16 mouse cellular contexts compared by ENCODE assay signal in genomic region chr1:81771704-81772103, GRCm38 (mm10).
A peak's percentile ranks its signal among the peaks of the same experiment; 100 is the strongest.
DNase-seq lines count a peak whose midpoint lies in the region; ATAC-seq and TF ChIP-seq lines count a peak whose summit lies in the region.
"Had no signal": no experiment of that assay in that cellular context is flagged by ENCODE, and none has a peak within 500 bp of the region (broad histone marks: within the 10 kb centered on the region; RNA-seq: fewer than 3 reads in every experiment).

No protein-coding gene starts in this region.

- H3K4me2 ChIP-seq in embryonic facial prominence, embryonic 14.5 days (ENCODE audit: low read depth, low read length) = no peak overlapping the region
- no peak overlapping the region for H3K4me2 ChIP-seq in lung, embryonic 14.5 days
- H3K4me2 ChIP-seq: embryonic facial prominence, embryonic 12.5 days; forebrain, embryonic 12.5 days; hindbrain, embryonic 15.5 days had no signal

- no peaks in the 10 kb centered on the region for H3K27me3 ChIP-seq in embryonic facial prominence, embryonic 14.5 days (replicated peaks; ENCODE audit: control insufficient read depth, insufficient read depth, low read length)
- no peaks in the 10 kb centered on the region for H3K27me3 ChIP-seq in embryonic facial prominence, embryonic 10.5 days (replicated peaks; ENCODE audit: low read depth, poor library complexity, severe bottlenecking)
- H3K27me3 ChIP-seq in lung, embryonic 14.5 days (ENCODE audit: insufficient read depth, low read length) = no peaks in the 10 kb centered on the region
- H3K27me3 ChIP-seq: embryonic facial prominence, embryonic 12.5 days; forebrain, embryonic 12.5 days; hindbrain, embryonic 15.5 days had no signal

- no peaks in the 10 kb centered on the region for H3K9me3 ChIP-seq in embryonic facial prominence, embryonic 14.5 days (ENCODE audit: control insufficient read depth, low read length)
- H3K9me3 ChIP-seq in embryonic facial prominence, embryonic 10.5 days = no peaks in the 10 kb centered on the region
- no peaks in the 10 kb centered on the region for H3K9me3 ChIP-seq in lung, embryonic 14.5 days (ENCODE audit: low read depth, low read length)
- H3K9me3 ChIP-seq: embryonic facial prominence, embryonic 12.5 days; forebrain, embryonic 12.5 days; hindbrain, embryonic 15.5 days had no signal

- no peaks in the 10 kb centered on the region for H3K36me3 ChIP-seq in embryonic facial prominence, embryonic 14.5 days (ENCODE audit: control insufficient read depth, insufficient read depth, low read length)
- H3K36me3 ChIP-seq in embryonic facial prominence, embryonic 10.5 days (replicated peaks) = no peaks in the 10 kb centered on the region
- H3K36me3 ChIP-seq in lung, embryonic 14.5 days (ENCODE audit: insufficient read depth) = no peaks in the 10 kb centered on the region
- H3K36me3 ChIP-seq: embryonic facial prominence, embryonic 12.5 days; forebrain, embryonic 12.5 days; hindbrain, embryonic 15.5 days had no signal

- intact Hi-C loops in left cerebral cortex, postnatal 25 days (cut with DNase I) = no loop called here

- no peak for ATAC-seq in embryonic facial prominence, embryonic 14.5 days (ENCODE audit: low read depth)
- ATAC-seq in lung, embryonic 14.5 days (ENCODE audit: insufficient read depth) = no peak

- 84% methylated on average over 3 of the region's 3 CpGs for WGBS in embryonic facial prominence, embryonic 14.5 days
- WGBS in embryonic facial prominence, embryonic 10.5 days = 95% methylated on average over 3 of the region's 3 CpGs
- WGBS in lung, embryonic 14.5 days = 83% methylated on average over 3 of the region's 3 CpGs

- no peak overlapping the region for H3K9ac ChIP-seq in embryonic facial prominence, embryonic 14.5 days (ENCODE audit: low read depth, low read length)
- no peak overlapping the region for H3K9ac ChIP-seq in lung, embryonic 14.5 days
- H3K9ac ChIP-seq: embryonic facial prominence, embryonic 12.5 days; forebrain, embryonic 12.5 days; hindbrain, embryonic 15.5 days; liver, embryonic 14.5 days had no signal

- TF ChIP-seq CTCF in lung, embryonic 14.5 days (IDR thresholded peaks at IDR 0.05; ENCODE audit: low read depth) = no peak

- no peaks in the 10 kb centered on the region for H3K4me1 ChIP-seq in embryonic facial prominence, embryonic 14.5 days (ENCODE audit: control insufficient read depth, insufficient read depth, low read length)
- H3K4me1 ChIP-seq in embryonic facial prominence, embryonic 10.5 days = no peaks in the 10 kb centered on the region
- no peaks in the 10 kb centered on the region for H3K4me1 ChIP-seq in lung, embryonic 14.5 days (ENCODE audit: insufficient read depth)
- H3K4me1 ChIP-seq: embryonic facial prominence, embryonic 12.5 days; forebrain, embryonic 12.5 days; hindbrain, embryonic 15.5 days had no signal

- H3K4me3 ChIP-seq in embryonic facial prominence, embryonic 14.5 days (ENCODE audit: low read depth, low read length) = no peak overlapping the region
- no peak overlapping the region for H3K4me3 ChIP-seq in embryonic facial prominence, embryonic 10.5 days
- H3K4me3 ChIP-seq in lung, embryonic 14.5 days (ENCODE audit: low read depth, low read length) = no peak overlapping the region
- H3K4me3 ChIP-seq: embryonic facial prominence, embryonic 12.5 days; forebrain, embryonic 12.5 days; hindbrain, embryonic 15.5 days had no signal

- no peak overlapping the region for H3K27ac ChIP-seq in embryonic facial prominence, embryonic 14.5 days (replicated peaks; ENCODE audit: low read depth, low read length)
- no peak overlapping the region for H3K27ac ChIP-seq in embryonic facial prominence, embryonic 10.5 days (replicated peaks)
- no peak overlapping the region for H3K27ac ChIP-seq in lung, embryonic 14.5 days (ENCODE audit: low read depth)
- H3K27ac ChIP-seq: embryonic facial prominence, embryonic 12.5 days; forebrain, embryonic 12.5 days; hindbrain, embryonic 15.5 days; liver, embryonic 14.5 days had no signal

- DNase-seq in embryonic facial prominence, embryonic 14.5 days (ENCODE audit: low spot score) = peak; percentile 52
- DNase-seq in embryonic facial prominence, embryonic 10.5 days (ENCODE audit: low spot score) = no peak
- DNase-seq in lung, embryonic 14.5 days = peak; percentile 60
- no peak for DNase-seq in lung, postnatal 25 days (ENCODE audit: low spot score)
- peak; percentile 7 to 67 for DNase-seq in left cerebral cortex, postnatal 25 days (ENCODE audit: low spot score in 2 of 2)
- peak; percentile 51 for DNase-seq in telencephalon, adult 2 months (ENCODE audit: low read depth, low spot score)
- no peak for DNase-seq in thymus, postnatal 14 days
- DNase-seq in yolk sac, embryonic 10.5 days (ENCODE audit: low spot score) = no peak
- DNase-seq: cerebellum, adult 9-11 months; kidney, adult 18-20 months; kidney, postnatal 25 days; lung, postnatal 36 days had no signal

Comparison
In these comparisons a context has a peak if more than half of its experiments do, and no peak if none do; other contexts are left out.
1. DNase-seq: peak in embryonic facial prominence, embryonic 14.5 days (single experiment), lung, embryonic 14.5 days (single experiment), left cerebral cortex, postnatal 25 days (2 of 2) and telencephalon, adult 2 months (single experiment); none in embryonic facial prominence, embryonic 10.5 days (single experiment), lung, postnatal 25 days (single experiment), thymus, postnatal 14 days (single experiment) and yolk sac, embryonic 10.5 days (single experiment).